Mouse (Mus musculus) left cerebral cortex, adult 2 months (tissue): Measurements from ENCODE around the gene Lrrc49. TPM values are rescaled to one million over a fixed set of nuclear protein-coding genes. Genes with fewer than 3 reads are reported as not detected.
A peak's percentile ranks its signal among the peaks of the same experiment; 100 is the strongest.

Source experiments
- DNase-seq, 2 experiments: peaks; one replicate each; pipeline ENCODE4 v3.0.0; 2021 to 2022; ENCODE audit warnings: low spot score in 2 of 2, mixed read lengths in 1 of 2; ENCODE audit errors: extremely low spot score in 1 of 2
- H3K27ac ChIP-seq: fragments of 200-600 bp; 2 replicates; pipeline ENCODE4 v1.8.1; 2022
- H3K4me3 ChIP-seq: fragments of 200-600 bp; 2 replicates; pipeline ENCODE4 v1.8.1; 2022
- CTCF ChIP-seq: fragments of 200-600 bp; IDR thresholded peaks from 2 replicates; pipeline ENCODE4 v1.8.1; 2022; ENCODE audit warnings: antibody characterized with exemption, mild to moderate bottlenecking, moderate library complexity
- intact Hi-C: fragments of 180-260 bp; cut with DNase I; formaldehyde crosslinking; loops from one replicate; pipeline ENCODE4 v1.15.1; 2025
- total RNA-seq, 2 experiments: library from RNA; stranded (reverse); gene quantifications; 2 replicates each; pipeline ENCODE4 v1.2.3; 2021

Lrrc49 gene
- total RNA-seq, 2 experiments from 2014 or later, result 86.7 to 94.7 TPM

GRCm38 (mm10) chr9:60672568-60672967 lies 15.4 kb downstream of the Lrrc49 start:
- TF ChIP-seq CTCF, result no peak
- H3K27ac ChIP-seq, result peak overlapping the region; percentile 11; the same call in 1 of the 2 replicates
- no peak for DNase-seq
- intact Hi-C loops, result no loop called here
- H3K4me3 ChIP-seq, result no peak overlapping the region

DNA sequence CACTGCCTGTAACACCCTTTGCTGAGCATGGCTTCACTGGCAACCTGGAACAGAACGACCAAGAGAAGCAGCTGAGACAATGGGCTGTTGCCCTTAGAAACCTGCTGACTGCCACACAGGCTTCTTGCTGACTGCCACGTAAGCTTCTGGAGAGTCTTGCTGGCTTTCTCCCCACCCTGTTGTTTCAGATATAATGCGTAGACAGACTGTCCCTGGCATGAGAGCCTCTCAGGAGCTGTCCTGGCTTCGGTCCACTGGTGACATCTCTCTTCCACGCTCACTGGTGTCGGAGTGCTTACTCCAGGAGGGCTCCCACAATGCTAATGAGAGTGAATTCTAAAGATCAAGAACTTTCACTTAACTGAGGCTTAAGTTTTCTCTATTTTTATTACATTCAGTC lies 19.1 kb downstream of the Lrrc49 start:
- no peak overlapping the region for H3K4me3 ChIP-seq
- no peak for DNase-seq
- no peak overlapping the region; the same call in 1 of the 2 replicates for H3K27ac ChIP-seq
- intact Hi-C loops, result no loop called here
- no peak for TF ChIP-seq CTCF

DNA sequence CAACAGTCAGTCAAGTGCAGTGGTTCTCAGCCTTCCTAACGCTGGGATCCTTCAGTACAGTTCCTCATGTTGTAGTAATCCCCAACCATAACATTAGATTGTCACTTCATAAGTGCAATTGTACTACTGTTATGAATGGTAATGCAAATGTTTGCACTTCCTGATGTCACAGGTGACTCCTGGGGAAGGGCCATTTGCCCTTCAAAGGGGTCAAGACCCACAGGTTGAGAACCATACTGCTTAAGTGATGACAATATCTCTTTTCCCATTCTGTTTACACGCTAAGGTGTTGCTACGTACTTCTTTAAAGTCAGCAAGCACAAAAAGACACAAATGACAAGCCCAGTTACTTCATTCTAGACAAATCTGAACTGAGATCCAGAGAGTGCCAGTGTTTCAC lies 22.4 kb downstream of the Lrrc49 start:
- no peak for TF ChIP-seq CTCF
- no peak for DNase-seq
- intact Hi-C loops, result no loop called here
- H3K4me3 ChIP-seq, result no peak overlapping the region
- no peak overlapping the region for H3K27ac ChIP-seq

DNA sequence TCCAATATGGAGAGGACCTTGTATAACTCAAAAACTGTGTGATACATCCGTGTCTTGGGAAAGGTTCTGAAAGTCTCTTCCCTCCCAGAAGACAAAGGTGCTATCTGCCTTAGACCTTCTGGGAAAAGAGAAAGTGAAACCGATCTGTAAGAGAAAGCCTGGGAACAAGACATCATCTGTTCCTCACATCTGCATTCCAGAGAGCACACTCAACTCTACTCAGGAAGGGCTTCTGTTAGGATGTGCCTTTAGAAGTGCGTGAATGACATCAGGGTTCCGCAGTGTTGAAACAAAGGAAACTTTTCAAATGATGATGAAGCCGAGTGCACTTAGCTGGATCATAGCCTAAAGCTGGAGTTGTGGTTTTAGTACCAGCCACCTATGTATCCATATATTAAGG lies 23.1 kb downstream of the Lrrc49 start:
- intact Hi-C loops, result no loop called here
- no peak for DNase-seq
- no peak overlapping the region for H3K4me3 ChIP-seq
- H3K27ac ChIP-seq, result peak overlapping the region; percentile 18; the same call in 1 of the 2 replicates
- TF ChIP-seq CTCF, result no peak

- intact Hi-C loops, result no loop called here
- peak overlapping the region; percentile 18; the same call in 1 of the 2 replicates for H3K27ac ChIP-seq
- DNase-seq, result no peak
- TF ChIP-seq CTCF, result no peak
- no peak overlapping the region for H3K4me3 ChIP-seq
Observed at GRCm38 (mm10) chr9:60664385-60664784, 23.6 kb downstream of the Lrrc49 start.

DNA sequence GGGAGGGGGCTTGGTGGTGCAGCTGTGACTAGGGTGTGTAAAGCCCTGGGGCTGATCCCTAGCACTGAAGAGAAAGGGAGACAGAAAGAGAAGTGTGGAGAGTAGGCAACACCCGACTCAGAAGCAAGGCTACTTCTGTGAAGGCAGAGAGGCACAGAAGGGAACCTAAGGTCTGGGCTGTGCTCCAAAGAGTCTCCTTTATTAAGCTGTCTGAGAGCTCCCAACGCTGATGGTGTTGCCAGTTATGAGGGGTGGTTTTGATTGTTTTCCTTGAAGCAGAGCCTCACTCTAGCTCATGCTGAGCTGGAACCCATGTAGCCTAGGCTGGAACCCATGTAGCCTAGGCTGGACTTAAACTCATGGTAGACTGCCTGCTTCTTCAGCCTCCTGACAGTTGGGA lies 25.0 kb downstream of the Lrrc49 start:
- no peak for DNase-seq
- Histone ChIP-seq H3K27ac (no peak overlapping the region), H3K4me3 (no peak overlapping the region)
- intact Hi-C loops, result no loop called here
- TF ChIP-seq CTCF, result no peak

DNA sequence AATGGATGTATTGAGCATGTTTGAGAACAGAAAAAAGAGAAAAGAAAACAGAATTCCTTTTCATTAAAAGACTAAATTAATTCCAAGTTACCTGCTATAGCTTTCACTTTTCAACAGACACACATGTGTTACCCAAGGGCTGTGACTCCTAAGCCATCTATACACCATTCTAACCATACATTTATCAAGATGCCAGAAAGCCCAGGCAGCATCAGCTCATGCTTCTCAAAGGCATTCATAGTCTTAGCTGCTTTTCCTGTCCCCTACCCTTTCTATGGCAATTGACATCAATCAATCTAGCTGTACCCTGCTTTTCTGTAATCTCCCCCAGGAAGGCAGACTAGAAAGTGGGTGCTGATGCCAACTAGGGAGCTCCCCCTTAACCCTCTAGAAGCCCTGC lies 34.4 kb downstream of the Lrrc49 start:
- TF ChIP-seq CTCF, result no peak

DNA sequence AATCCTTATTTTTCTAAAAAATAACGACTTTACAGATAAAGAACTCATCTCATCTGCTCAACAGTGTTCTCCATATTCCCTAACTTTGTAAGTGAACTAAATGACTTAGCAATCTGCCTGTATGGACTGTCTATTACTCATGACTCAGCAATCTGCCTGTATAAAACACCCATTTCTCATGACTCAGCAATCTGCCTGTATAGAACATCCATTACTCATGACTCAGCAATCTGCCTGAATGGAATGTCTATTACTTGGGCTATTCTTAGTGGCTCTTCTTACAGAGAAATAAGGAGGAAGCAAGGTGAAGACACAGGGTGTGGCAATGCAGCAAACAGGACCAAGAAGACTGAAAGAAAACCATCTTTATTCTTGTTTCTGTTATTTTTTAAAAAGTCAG lies 34.8 kb downstream of the Lrrc49 start:
- Histone ChIP-seq H3K4me3 (no peak overlapping the region), H3K27ac (no peak overlapping the region)
- no peak for TF ChIP-seq CTCF
- intact Hi-C loops, result no loop called here
- DNase-seq, result no peak

More for the DNA sequence above, 34.4 kb downstream of the Lrrc49 start:
- H3K27ac ChIP-seq, result no peak overlapping the region
- DNase-seq, result no peak
- H3K4me3 ChIP-seq, result no peak overlapping the region
- intact Hi-C loops, result no loop called here

- peak overlapping the region; percentile 93 for H3K27ac ChIP-seq
- H3K4me3 ChIP-seq, result no peak overlapping the region
- intact Hi-C loops, result no loop called here
- no peak for TF ChIP-seq CTCF
- DNase-seq, result no peak
Observed at GRCm38 (mm10) chr9:60650277-60650676, 37.7 kb downstream of the Lrrc49 start.

- peak overlapping the region; percentile 93 for H3K27ac ChIP-seq
- H3K4me3 ChIP-seq, result peak overlapping the region; percentile 39
- intact Hi-C loops, result no loop called here
- TF ChIP-seq CTCF, result no peak
- DNase-seq, result peak; percentile 71 to 77
Observed at GRCm38 (mm10) chr9:60648981-60649975, 38.7 kb downstream of the Lrrc49 start.

DNA sequence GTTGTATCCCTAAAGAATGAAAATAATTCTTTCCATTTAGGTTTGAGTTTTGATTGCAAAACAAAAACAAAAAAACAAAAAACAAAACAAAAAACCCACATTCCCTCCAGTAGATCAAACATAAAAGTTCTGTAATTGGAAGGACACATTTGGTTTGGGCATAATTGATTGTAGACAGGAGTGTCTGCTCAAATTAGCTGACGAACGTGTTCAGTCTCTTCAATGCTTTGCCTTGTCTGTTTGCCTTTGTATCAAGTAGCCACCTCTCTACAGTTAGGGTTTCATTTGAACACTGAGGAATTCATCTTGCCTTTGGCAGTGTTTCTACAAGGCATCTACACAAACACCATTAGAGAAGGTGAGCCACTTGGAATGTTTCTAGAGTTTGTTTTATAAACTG lies 54.4 kb downstream of the Lrrc49 start:
- no peak overlapping the region for H3K27ac ChIP-seq
- TF ChIP-seq CTCF, result no peak
- no peak overlapping the region for H3K4me3 ChIP-seq
- DNase-seq, result no peak
- intact Hi-C loops, result no loop called here

GRCm38 (mm10) chr9:60626311-60626791 lies 61.6 kb downstream of the Lrrc49 start:
- DNase-seq, result no peak
- intact Hi-C loops, result no loop called here
- no peak overlapping the region for H3K4me3 ChIP-seq
- peak overlapping the region; percentile 61; the same call in 1 of the 2 replicates for H3K27ac ChIP-seq
- TF ChIP-seq CTCF, result no peak
